Mouse (Mus musculus) heart, adult 18-20 months (tissue): ENCODE data around the gene Arhgef19. TPM values are rescaled to one million over a fixed set of nuclear protein-coding genes. Genes with fewer than 3 reads are reported as not detected.
A peak's percentile ranks its signal among the peaks of the same experiment; 100 is the strongest.

Experiments used
- DNase-seq, 2 experiments: peaks; one replicate each; pipeline ENCODE4 v3.0.0; 2021 to 2022; ENCODE audit warnings: mixed read lengths in 1 of 2
- long read RNA-seq, 2 experiments: library from polyadenylated mRNA; stranded (forward); transcript quantifications; one replicate each; pipeline ENCODE4 v2.0.0; 2021
- total RNA-seq, 2 experiments: library from RNA; stranded (reverse); gene quantifications; 2 replicates each; pipeline ENCODE4 v1.2.3; 2021

Arhgef19 gene
- 10 to 100 TPM; 28.3 to 31.3 TPM for total RNA-seq
- long read RNA-seq, experiment 1, partial matches to known transcripts = 6 of 37 reads
- long read RNA-seq, experiment 1, other reads (novel, unspliced or antisense) = 31 of 37 reads
- long read RNA-seq, experiment 2, partial matches to known transcripts = 2 of 16 reads
- long read RNA-seq, experiment 2, other reads (novel, unspliced or antisense) = 14 of 16 reads

GRCm38 (mm10) chr4:141239388-141240125 lies at the start of gene Arhgef19:
Gene Arhgef19, plus strand, starts transcription at chr4:141239499.
- DNase-seq = peak; percentile 93 to 95

- no peak for DNase-seq
Observed at GRCm38 (mm10) chr4:141191294-141191693, 48.0 kb upstream of the Arhgef19 start.

GRCm38 (mm10) chr4:141194553-141194952 lies 44.7 kb upstream of the Arhgef19 start:
- DNase-seq = no peak

GRCm38 (mm10) chr4:141196981-141197685 lies 42.2 kb upstream of the Arhgef19 start:
- no peak for DNase-seq

- DNase-seq = no peak
Observed at GRCm38 (mm10) chr4:141197686-141198035, 41.6 kb upstream of the Arhgef19 start.

- peak; percentile 46 to 54 for DNase-seq
Observed at GRCm38 (mm10) chr4:141200906-141201305, 38.4 kb upstream of the Arhgef19 start.

GRCm38 (mm10) chr4:141202192-141202591 lies 37.1 kb upstream of the Arhgef19 start:
- peak; percentile 29 to 32 for DNase-seq

GRCm38 (mm10) chr4:141204580-141205061 lies 34.7 kb upstream of the Arhgef19 start:
- DNase-seq = peak; percentile 14 to 64

GRCm38 (mm10) chr4:141207081-141207480 lies 32.2 kb upstream of the Arhgef19 start:
- no peak for DNase-seq

- peak; percentile 13 to 41 for DNase-seq
Observed at GRCm38 (mm10) chr4:141210524-141211219, 28.6 kb upstream of the Arhgef19 start.

- DNase-seq = no peak
Observed at GRCm38 (mm10) chr4:141211646-141212045, 27.7 kb upstream of the Arhgef19 start.

- no peak for DNase-seq
Observed at GRCm38 (mm10) chr4:141212892-141213291, 26.4 kb upstream of the Arhgef19 start.

- DNase-seq = no peak
Observed at GRCm38 (mm10) chr4:141213342-141213741, 26.0 kb upstream of the Arhgef19 start.

- DNase-seq = peak; percentile 95 to 98
Observed at GRCm38 (mm10) chr4:141213770-141214336, 25.4 kb upstream of the Arhgef19 start, which contains the start of gene Rsg1. Gene Rsg1, plus strand, starts transcription at chr4:141213956.

GRCm38 (mm10) chr4:141214337-141214851 lies 24.9 kb upstream of the Arhgef19 start:
- DNase-seq = peak in 1 of 2 experiments; percentile 28

GRCm38 (mm10) chr4:141219583-141220213 lies 19.6 kb upstream of the Arhgef19 start:
- DNase-seq = no peak

GRCm38 (mm10) chr4:141221848-141222247 lies 17.5 kb upstream of the Arhgef19 start:
- no peak for DNase-seq

- no peak for DNase-seq
Observed at GRCm38 (mm10) chr4:141222752-141223151, 16.5 kb upstream of the Arhgef19 start.

- DNase-seq = no peak
Observed at GRCm38 (mm10) chr4:141228687-141229086, 10.6 kb upstream of the Arhgef19 start.

GRCm38 (mm10) chr4:141233196-141233595 lies 6.1 kb upstream of the Arhgef19 start:
- no peak for DNase-seq

- no peak for DNase-seq
Observed at GRCm38 (mm10) chr4:141235537-141236111, 3.7 kb upstream of the Arhgef19 start.
